Comparison of ENCODE assay signal across 9 mouse cellular contexts in the genomic region with DNA sequence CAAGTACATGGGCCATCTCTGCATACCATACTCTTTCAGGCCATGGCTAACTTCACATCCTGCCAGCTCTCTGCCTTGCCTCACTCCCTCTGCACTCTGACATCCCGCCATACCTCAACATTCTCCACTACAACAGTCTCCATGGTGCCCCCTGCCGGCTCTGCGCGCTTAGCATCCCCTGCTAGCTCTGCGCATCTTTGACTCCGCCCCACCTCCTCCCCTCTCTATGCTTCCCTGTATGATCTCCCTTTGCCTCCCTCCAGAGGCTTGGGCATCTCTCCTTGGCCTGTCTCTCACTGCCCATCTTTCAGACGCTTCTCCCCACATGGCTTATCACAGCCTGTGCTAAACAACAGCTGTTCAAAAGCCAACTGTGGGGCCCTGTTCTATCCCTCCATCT.
DNase-seq lines count a peak whose midpoint lies in the region; ATAC-seq and TF ChIP-seq lines count a peak whose summit lies in the region.
"Had no signal": no experiment of that assay in that cellular context is flagged by ENCODE, and none has a peak within 500 bp of the region (broad histone marks: within the 10 kb centered on the region; RNA-seq: fewer than 3 reads in every experiment).

No protein-coding gene starts in this region.

- no peaks in the 10 kb centered on the region for H3K9me3 ChIP-seq in forebrain, embryonic 10.5 days
- no peaks in the 10 kb centered on the region for H3K9me3 ChIP-seq in forebrain, embryonic 16.5 days (ENCODE audit: control insufficient read depth, low read length)
- no peaks in the 10 kb centered on the region for H3K9me3 ChIP-seq in midbrain, postnatal 0 days (ENCODE audit: low read length)
- no peaks in the 10 kb centered on the region for H3K9me3 ChIP-seq in stomach, embryonic 14.5 days (ENCODE audit: control insufficient read depth, low read depth, low read length)
- H3K9me3 ChIP-seq: liver, embryonic 15.5 days had no signal

- no peak overlapping the region for H3K9ac ChIP-seq in forebrain, embryonic 16.5 days (replicated peaks; ENCODE audit: low read depth, low read length)
- no peak overlapping the region for H3K9ac ChIP-seq in midbrain, postnatal 0 days (replicated peaks; ENCODE audit: low read length, poor library complexity, severe bottlenecking)
- H3K9ac ChIP-seq in stomach, embryonic 14.5 days (replicated peaks; ENCODE audit: low read depth, low read length): no peak overlapping the region
- H3K9ac ChIP-seq: liver, embryonic 15.5 days had no signal

- H3K27me3 ChIP-seq in forebrain, embryonic 10.5 days (ENCODE audit: poor library complexity, severe bottlenecking): no peaks in the 10 kb centered on the region
- no peaks in the 10 kb centered on the region for H3K27me3 ChIP-seq in forebrain, embryonic 16.5 days (replicated peaks; ENCODE audit: control insufficient read depth, insufficient read depth, low read length)
- no peaks in the 10 kb centered on the region for H3K27me3 ChIP-seq in midbrain, postnatal 0 days (ENCODE audit: insufficient read depth, low read length)
- no peaks in the 10 kb centered on the region for H3K27me3 ChIP-seq in stomach, embryonic 14.5 days (ENCODE audit: control insufficient read depth, insufficient read depth, low read length)
- H3K27me3 ChIP-seq: liver, embryonic 15.5 days had no signal

- H3K36me3 ChIP-seq in forebrain, embryonic 10.5 days (replicated peaks): no peaks in the 10 kb centered on the region
- H3K36me3 ChIP-seq in forebrain, embryonic 16.5 days (ENCODE audit: control insufficient read depth, insufficient read depth): no peaks in the 10 kb centered on the region
- H3K36me3 ChIP-seq in midbrain, postnatal 0 days (ENCODE audit: insufficient read depth, low read length): no peaks in the 10 kb centered on the region
- no peaks in the 10 kb centered on the region for H3K36me3 ChIP-seq in stomach, embryonic 14.5 days (ENCODE audit: control insufficient read depth, insufficient read depth, low read length)
- H3K36me3 ChIP-seq: liver, embryonic 15.5 days had no signal

- peak; percentile 65 for DNase-seq in forebrain, embryonic 10.5 days (ENCODE audit: extremely low spot score, low spot score)
- DNase-seq in cerebellum, adult 8-10 months: peak; percentile 87
- DNase-seq in induced T-regulatory cell, adult 2 months (ENCODE audit: low read depth): peak; percentile 30
- DNase-seq in left cerebral cortex, adult 8-10 months (ENCODE audit: low spot score in 2 of 2): peak; percentile 54 to 58
- peak; percentile 71 for DNase-seq in midbrain, postnatal 0 days (ENCODE audit: low spot score)

- no peak overlapping the region for H3K4me3 ChIP-seq in forebrain, embryonic 10.5 days
- no peak overlapping the region for H3K4me3 ChIP-seq in forebrain, embryonic 16.5 days (replicated peaks; ENCODE audit: low read length)
- H3K4me3 ChIP-seq in midbrain, postnatal 0 days (ENCODE audit: low read depth, low read length): no peak overlapping the region
- no peak overlapping the region for H3K4me3 ChIP-seq in stomach, embryonic 14.5 days (ENCODE audit: low read depth, low read length)
- H3K4me3 ChIP-seq: liver, embryonic 15.5 days had no signal

- 0 out of 2 replicates have a peak overlapping the region, but pooled peaks have one; percentile 7 for H3K27ac ChIP-seq in forebrain, embryonic 10.5 days
- H3K27ac ChIP-seq in forebrain, embryonic 16.5 days (ENCODE audit: low read length): no peak overlapping the region
- H3K27ac ChIP-seq in midbrain, postnatal 0 days (ENCODE audit: low read depth, low read length): 0 out of 2 replicates have a peak overlapping the region, but pooled peaks have one; percentile 62
- no peak overlapping the region for H3K27ac ChIP-seq in stomach, embryonic 14.5 days (ENCODE audit: low read length)
- H3K27ac ChIP-seq: liver, embryonic 15.5 days had no signal

- no peak for ATAC-seq in forebrain, embryonic 16.5 days
- ATAC-seq in frontal cortex, adult (ENCODE audit: low TSS enrichment): peak; percentile 56
- ATAC-seq in midbrain, postnatal 0 days (ENCODE audit: low FRiP score): peak; percentile 27; the same call in 1 of the 2 replicates
- peak; percentile 33; the same call in 1 of the 2 replicates for ATAC-seq in stomach, embryonic 14.5 days (ENCODE audit: insufficient number of reproducible peaks, insufficient read depth, low FRiP score, low read depth)

- 5% methylated on average over 7 of the region's 7 CpGs for WGBS in forebrain, embryonic 10.5 days
- WGBS in forebrain, embryonic 16.5 days: 4% methylated on average over 7 of the region's 7 CpGs
- 14% methylated on average over 7 of the region's 7 CpGs for WGBS in midbrain, postnatal 0 days
- 13% methylated on average over 7 of the region's 7 CpGs for WGBS in stomach, embryonic 14.5 days

- H3K4me2 ChIP-seq in forebrain, embryonic 16.5 days (ENCODE audit: low read length): no peak overlapping the region
- no peak overlapping the region for H3K4me2 ChIP-seq in midbrain, postnatal 0 days (ENCODE audit: low read depth, low read length, poor library complexity, severe bottlenecking)
- no peak overlapping the region for H3K4me2 ChIP-seq in stomach, embryonic 14.5 days (replicated peaks; ENCODE audit: low read depth, low read length)
- H3K4me2 ChIP-seq: liver, embryonic 15.5 days had no signal

- peaks cover 19% of the 10 kb centered on the region for H3K4me1 ChIP-seq in forebrain, embryonic 10.5 days
- no peaks in the 10 kb centered on the region for H3K4me1 ChIP-seq in forebrain, embryonic 16.5 days (replicated peaks; ENCODE audit: control insufficient read depth, insufficient read depth, low read length)
- no peaks in the 10 kb centered on the region for H3K4me1 ChIP-seq in midbrain, postnatal 0 days (ENCODE audit: insufficient read depth, low read length)
- no peaks in the 10 kb centered on the region for H3K4me1 ChIP-seq in stomach, embryonic 14.5 days (ENCODE audit: control insufficient read depth, insufficient read depth, low read length)
- H3K4me1 ChIP-seq: liver, embryonic 15.5 days had no signal

- TF ChIP-seq CTCF in midbrain, postnatal 0 days (IDR thresholded peaks at IDR 0.05): peak; percentile 73

Comparison
In these comparisons a context has a peak if more than half of its experiments do, and no peak if none do; other contexts are left out.
1. H3K27ac ChIP-seq: peak in forebrain, embryonic 10.5 days (single experiment) and midbrain, postnatal 0 days (single experiment); none in forebrain, embryonic 16.5 days (single experiment) and stomach, embryonic 14.5 days (single experiment).
2. DNase-seq: peak in every context shown above with its lines; median percentile 87 in cerebellum, adult 8-10 months; 71 in midbrain, postnatal 0 days; 65 in forebrain, embryonic 10.5 days; 56 in left cerebral cortex, adult 8-10 months; 30 in induced T-regulatory cell, adult 2 months.